Mouse (Mus musculus) heart, adult 2 months (tissue): ENCODE results near the gene Eif4e. TPM values are rescaled to one million over a fixed set of nuclear protein-coding genes. Genes with fewer than 3 reads are reported as not detected.

Experiments used
- DNase-seq, 2 experiments: peaks; one replicate each; pipeline ENCODE4 v3.0.0; 2021
- H3K27ac ChIP-seq: fragments of 200-600 bp; 2 replicates; pipeline ENCODE4 v1.8.1; 2022
- H3K27me3 ChIP-seq: fragments of 200-500 bp; 2 replicates; pipeline ENCODE4 v1.6.1; 2012; ENCODE audit warnings: mild to moderate bottlenecking, low read length, inconsistent platforms, mixed read lengths; ENCODE audit not compliant: control insufficient read depth, insufficient read depth
- H3K36me3 ChIP-seq: fragments of 200-500 bp; 2 replicates; pipeline ENCODE4 v1.6.1; 2012; ENCODE audit warnings: low read length, inconsistent platforms; ENCODE audit not compliant: control insufficient read depth, insufficient read depth
- H3K4me1 ChIP-seq: fragments of 200-500 bp; 2 replicates; pipeline ENCODE4 v1.6.1; 2011; ENCODE audit warnings: low read length; ENCODE audit not compliant: control insufficient read depth, insufficient read depth
- H3K4me3 ChIP-seq: fragments of 200-600 bp; 2 replicates; pipeline ENCODE4 v1.8.1; 2022
- H3K79me2 ChIP-seq: fragments of 200-500 bp; replicated peaks from 2 replicates; pipeline ENCODE4 v1.6.1; 2012; ENCODE audit warnings: mild to moderate bottlenecking, inconsistent platforms, low read length, moderate library complexity, mixed read lengths; ENCODE audit not compliant: control insufficient read depth, insufficient read depth
- H3K9ac ChIP-seq: fragments of 200-500 bp; 2 replicates; pipeline ENCODE4 v1.6.1; 2012; ENCODE audit warnings: low read depth, mild to moderate bottlenecking, control low read depth, inconsistent platforms, low read length, mixed read lengths
- CTCF ChIP-seq: fragments of 200-600 bp; IDR thresholded peaks from 2 replicates; pipeline ENCODE4 v1.8.1; 2022; ENCODE audit warnings: antibody characterized with exemption, mild to moderate bottlenecking, moderate library complexity
- EP300 ChIP-seq: fragments of 200-500 bp; IDR thresholded peaks from 2 replicates; pipeline ENCODE4 v1.6.1; 2011; ENCODE audit warnings: low read depth, low read length, control low read depth; ENCODE audit not compliant: insufficient read depth
- POLR2A ChIP-seq: fragments of 200-500 bp; IDR thresholded peaks from 2 replicates; pipeline ENCODE4 v1.6.1; 2011; ENCODE audit warnings: mild to moderate bottlenecking, low read depth, low read length, control low read depth; ENCODE audit not compliant: insufficient read depth
- WGBS: fragments of 180-500 bp; shearing (Covaris S2); methylation state at CpG from one replicate; pipeline ENCODE4 v1.1.7; 2018; 5-methylcytosine and 5-hydroxymethylcytosine counted together
- intact Hi-C: fragments of 180-260 bp; cut with DNase I; formaldehyde crosslinking; loops from one replicate; pipeline ENCODE4 v1.15.1; 2025
- polyA plus RNA-seq: library from polyadenylated mRNA; depleted of rRNA; stranded (reverse); fragments of >200 nt; gene quantifications from 2 replicates; pipeline ENCODE4 v1.2.3, GENCODE M21; 2012
- total RNA-seq, 2 experiments: library from RNA; stranded (reverse); gene quantifications; 2 replicates each; pipeline ENCODE4 v1.2.3; 2021

The Eif4e gene
- total and polyA plus RNA-seq, 3 experiments: 56.3 to 195 (median 171) TPM

DNA sequence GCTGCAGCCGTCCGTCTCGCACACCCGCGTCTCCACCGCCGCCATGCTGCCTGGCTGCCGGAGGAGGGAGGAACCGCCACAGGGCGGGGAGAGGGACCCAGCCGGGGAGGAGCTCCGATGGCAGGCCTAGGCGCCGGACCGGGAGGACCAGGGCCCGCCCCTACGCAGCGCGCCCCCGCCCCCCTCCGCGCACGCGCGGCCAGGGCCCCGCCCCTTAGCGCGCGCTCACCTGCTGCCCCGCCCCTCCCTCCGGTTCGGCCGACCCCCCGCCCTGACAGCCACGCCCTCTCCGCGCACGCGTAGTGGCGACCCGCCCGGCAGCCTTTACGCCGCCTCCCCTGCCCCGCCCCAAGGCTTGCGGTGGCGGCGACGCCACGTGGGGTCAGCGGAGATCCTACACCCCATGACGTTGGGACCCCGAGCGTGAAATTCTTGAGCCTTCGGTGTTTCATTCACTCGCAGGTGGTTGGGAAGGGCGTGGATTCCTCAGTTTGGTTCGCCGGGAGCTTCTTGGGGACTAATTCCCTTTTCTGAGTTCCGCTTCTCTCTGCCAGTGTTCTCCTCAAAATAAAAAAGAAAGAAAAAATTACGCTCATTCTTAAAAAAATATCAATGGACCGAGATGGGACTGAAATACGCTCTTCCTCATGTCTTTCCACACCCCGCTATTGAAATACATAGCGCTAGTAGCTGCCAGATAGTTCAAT lies 36.5 kb upstream of the Eif4e start, which contains the start of gene Metap1:
TSS of gene Metap1 (minus strand) at position 189 of the 707 bp plus-strand sequence.
- TF ChIP-seq EP300: no peak
- TF ChIP-seq CTCF: peak; percentile 29; the same call in 1 of the 2 replicates
- TF ChIP-seq POLR2A: peak; percentile 70
- under 1% methylated on average over 51 of the region's 65 CpGs for WGBS

DNA sequence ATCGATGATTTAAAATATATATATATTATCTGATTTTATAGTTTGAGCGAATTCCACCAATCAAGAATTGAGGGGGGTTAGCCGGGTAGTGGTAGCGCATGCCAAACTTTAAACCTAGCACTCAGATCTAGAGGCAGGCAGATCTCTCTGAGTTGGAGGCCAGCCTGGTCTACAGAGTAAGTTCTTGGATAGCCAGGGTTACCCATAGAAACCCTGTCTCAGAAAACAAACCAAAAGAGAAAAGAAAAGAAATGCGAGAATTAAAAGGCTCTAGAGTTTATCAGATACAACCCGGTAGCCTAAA lies 36.0 kb upstream of the Eif4e start:
- intact Hi-C loops: no loop called here
- DNase-seq: no peak
- H3K4me1 ChIP-seq: peaks cover 1% of the 10 kb centered on the region; the same call in 1 of the 2 replicates
- 15% methylated on average over 6 of the region's 6 CpGs for WGBS
- peak overlapping the region; percentile 78 for H3K27ac ChIP-seq
- TF ChIP-seq CTCF: no peak
- TF ChIP-seq POLR2A: no peak
- no peak for TF ChIP-seq EP300
- H3K27me3 ChIP-seq: no peaks in the 10 kb centered on the region
- no peaks in the 10 kb centered on the region; the same call in 1 of the 2 replicates for H3K79me2 ChIP-seq
- peak overlapping the region; percentile 59 for H3K4me3 ChIP-seq
- H3K36me3 ChIP-seq: peaks cover 5% of the 10 kb centered on the region
- no peak overlapping the region for H3K9ac ChIP-seq

More for the DNA sequence above, 36.5 kb upstream of the Eif4e start, which contains the start of gene Metap1:
- H3K79me2 ChIP-seq: peaks cover 2% of the 10 kb centered on the region
- no peaks in the 10 kb centered on the region for H3K27me3 ChIP-seq
- H3K4me3 ChIP-seq: peak within 1 kb of the TSS; percentile 76
- peaks cover 5% of the 10 kb centered on the region for H3K36me3 ChIP-seq
- peak; percentile 97 to 99 for DNase-seq
- intact Hi-C loops: loop anchor here (2.0 kb wide), 3 partner anchors 37 to 587 kb away; partner anchors contain the start of genes Adh5 and Eif4e
- peak within 1 kb of the TSS; percentile 78 for H3K27ac ChIP-seq
- peaks cover 1% of the 10 kb centered on the region; the same call in 1 of the 2 replicates for H3K4me1 ChIP-seq
- H3K9ac ChIP-seq: peak within 1 kb of the TSS; percentile 86

DNA sequence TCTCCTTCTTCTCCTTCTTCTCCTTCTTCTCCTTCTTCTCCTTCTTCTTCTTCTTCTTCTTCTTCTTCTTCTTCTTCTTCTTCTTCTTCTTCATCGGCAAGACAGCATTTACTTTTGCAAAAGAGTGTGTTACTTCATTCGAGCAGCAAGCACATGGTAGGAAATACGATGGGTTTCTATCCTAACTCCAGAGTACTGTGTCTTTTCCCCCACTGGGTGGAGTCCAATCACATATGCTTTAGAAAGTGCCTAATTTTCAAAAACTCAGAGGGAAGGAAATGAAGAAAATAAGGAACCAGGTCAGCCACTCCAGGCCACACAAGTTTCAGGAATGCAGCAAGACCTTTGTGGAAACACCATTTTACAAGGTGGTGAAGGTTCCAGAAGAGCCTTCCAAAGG lies 32.3 kb upstream of the Eif4e start:
- TF ChIP-seq EP300 (no peak), POLR2A (no peak), CTCF (no peak)
- Histone ChIP-seq H3K27ac (no peak overlapping the region), H3K27me3 (no peaks in the 10 kb centered on the region), H3K4me3 (no peak overlapping the region), H3K79me2 (no peaks in the 10 kb centered on the region), H3K4me1 (no peaks in the 10 kb centered on the region), H3K36me3 (no peaks in the 10 kb centered on the region), H3K9ac (no peak overlapping the region)
- no peak for DNase-seq
- intact Hi-C loops: no loop called here
- WGBS: 70% methylated on average over 3 of the region's 3 CpGs

DNA sequence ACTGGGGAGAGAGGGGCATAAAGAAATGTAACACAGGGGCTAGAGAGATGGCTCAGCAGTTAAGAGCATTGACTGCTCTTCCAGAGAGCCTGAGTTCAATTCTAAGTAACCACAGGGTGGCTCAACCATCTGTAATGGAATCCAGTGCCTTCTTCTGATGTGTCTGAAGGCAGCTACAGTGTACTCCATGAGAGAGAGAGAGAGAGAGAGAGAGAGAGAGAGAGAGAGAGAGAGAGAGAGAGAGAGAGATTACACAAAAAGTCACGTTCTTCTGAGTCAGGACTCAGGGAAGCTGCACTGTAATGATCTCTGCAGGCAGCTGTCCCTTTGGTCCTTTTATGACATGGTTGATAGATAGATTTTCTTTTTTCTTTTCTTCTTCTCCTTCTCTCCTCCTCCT lies 31.4 kb upstream of the Eif4e start:
- Histone ChIP-seq H3K27me3 (no peaks in the 10 kb centered on the region), H3K27ac (no peak overlapping the region), H3K79me2 (no peaks in the 10 kb centered on the region), H3K4me3 (no peak overlapping the region), H3K9ac (no peak overlapping the region), H3K36me3 (no peaks in the 10 kb centered on the region), H3K4me1 (no peaks in the 10 kb centered on the region)
- no peak for TF ChIP-seq EP300
- TF ChIP-seq POLR2A: no peak
- no peak for TF ChIP-seq CTCF
- intact Hi-C loops: no loop called here
- no peak for DNase-seq
- WGBS: 36% methylated on average over 1 of the region's 1 CpGs

DNA sequence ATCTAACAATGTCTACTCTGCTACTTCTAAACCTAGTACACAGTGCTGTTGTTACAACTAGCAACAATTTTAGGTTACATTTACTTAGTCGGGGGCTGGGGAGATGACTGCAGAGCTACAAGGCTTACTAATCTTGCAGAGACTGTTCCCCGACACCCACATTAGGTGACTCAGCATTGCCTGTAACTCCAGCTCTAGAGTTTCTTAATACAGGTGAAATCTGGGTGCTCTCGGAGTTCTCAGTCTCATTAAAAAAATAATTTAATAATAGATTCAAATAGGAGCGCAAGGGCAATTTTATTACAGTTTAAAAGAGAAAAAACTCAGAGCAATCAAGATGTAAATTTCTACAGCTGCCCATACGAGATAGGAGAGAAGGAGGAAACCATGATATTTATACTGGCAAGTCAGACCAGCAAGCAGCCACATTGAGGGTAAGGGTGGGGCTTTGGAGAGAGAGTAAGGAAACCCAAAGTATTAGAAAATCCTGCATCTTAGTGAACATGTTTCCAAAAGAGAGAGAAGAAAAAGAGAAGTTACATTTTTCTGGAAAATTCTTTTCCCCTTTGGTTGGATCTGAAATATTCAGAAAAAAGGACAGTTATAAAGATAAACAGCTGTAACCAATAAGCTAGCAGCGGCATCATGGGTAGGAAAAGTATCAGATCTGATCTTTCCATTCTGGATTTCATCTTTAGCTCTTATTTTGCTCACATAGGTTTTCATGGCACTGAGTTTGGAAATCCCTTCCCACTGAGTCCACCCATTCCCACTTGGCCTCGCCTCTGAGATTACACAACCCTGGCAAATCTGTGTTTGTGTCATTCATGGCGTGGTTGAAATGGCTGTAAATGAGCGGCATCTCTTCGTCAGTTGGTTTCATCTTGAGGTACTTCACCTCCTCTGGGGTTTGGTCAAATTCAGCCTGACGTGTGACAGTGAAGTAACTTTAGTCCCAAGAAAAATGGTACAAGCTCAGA lies 30.5 kb upstream of the Eif4e start:
- Histone ChIP-seq H3K27ac (no peak overlapping the region), H3K79me2 (no peaks in the 10 kb centered on the region), H3K36me3 (no peaks in the 10 kb centered on the region), H3K9ac (no peak overlapping the region), H3K4me1 (no peaks in the 10 kb centered on the region), H3K4me3 (no peak overlapping the region), H3K27me3 (no peaks in the 10 kb centered on the region)
- 68% methylated on average over 11 of the region's 11 CpGs for WGBS
- DNase-seq: no peak
- intact Hi-C loops: loop anchor here (1.0 kb wide), 1 partner anchor 22 kb away; no protein-coding TSS in a partner anchor
- no peak for TF ChIP-seq POLR2A
- TF ChIP-seq CTCF: no peak
- no peak for TF ChIP-seq EP300

DNA sequence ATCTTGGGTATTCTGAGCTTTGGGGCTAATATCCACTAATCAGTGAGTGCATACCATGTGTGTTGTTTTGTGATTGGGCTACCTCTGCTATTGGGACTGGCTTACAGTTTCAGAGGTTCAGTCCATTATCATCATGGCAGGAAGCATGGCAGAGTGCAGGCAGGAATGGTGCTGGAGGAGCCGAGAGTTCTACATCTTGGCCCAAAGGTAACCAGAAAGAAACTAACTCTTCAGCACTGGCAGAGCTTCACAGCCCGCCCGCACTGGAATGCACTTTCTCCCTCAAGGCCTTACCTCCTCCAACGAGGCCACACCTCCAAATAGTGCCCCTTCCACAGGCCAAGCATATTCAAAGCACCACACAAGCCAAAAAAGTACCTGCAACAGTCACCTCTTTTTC lies 27.2 kb upstream of the Eif4e start:
- Histone ChIP-seq H3K27me3 (no peaks in the 10 kb centered on the region), H3K9ac (no peak overlapping the region), H3K79me2 (no peaks in the 10 kb centered on the region), H3K27ac (no peak overlapping the region), H3K4me1 (no peaks in the 10 kb centered on the region), H3K36me3 (no peaks in the 10 kb centered on the region), H3K4me3 (no peak overlapping the region)
- TF ChIP-seq CTCF (no peak), EP300 (no peak), POLR2A (no peak)
- intact Hi-C loops: no loop called here
- WGBS: 77% methylated on average over 4 of the region's 4 CpGs
- DNase-seq: no peak
